Mouse (Mus musculus): ENCODE data around the gene Zfp558.
"Not testable (repeated sequence)": the region's sequence is repeated elsewhere in the genome, so short reads cannot be mapped to it uniquely, and the experiment has no call there.

Gene Zfp558

DNA sequence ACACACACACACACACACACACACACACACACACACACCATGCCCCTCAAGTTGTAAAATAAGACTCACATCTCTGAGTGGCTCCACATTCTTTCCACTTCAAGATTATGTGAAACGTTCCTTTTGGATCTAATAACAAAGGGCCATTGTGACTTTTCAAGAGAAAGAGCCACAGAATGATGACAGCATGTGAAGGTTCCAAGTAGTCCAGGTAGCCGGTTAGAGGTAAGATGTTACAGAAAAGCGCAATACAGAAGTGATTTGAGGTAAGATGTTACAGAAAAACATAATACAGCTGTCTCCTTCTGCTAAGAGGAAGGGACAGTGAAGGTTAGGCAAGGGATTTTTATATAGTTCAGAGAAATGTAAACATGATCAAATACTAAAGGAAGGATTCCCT is at the start of gene Zfp558, which contains the start of gene Mbd3l1:
Zfp558 (minus strand) TSS at position 101 of the 400 bp plus-strand sequence.
Mbd3l1 (plus strand) TSS at position 192 of the 400 bp plus-strand sequence.
- ATAC-seq (ENCODE audit: low TSS enrichment), result no peak

GRCm38 (mm10) chr9:18508098-18508497 is 30.0 kb upstream of the Zfp558 start:
- ATAC-seq (ENCODE audit: low TSS enrichment), result no peak

GRCm38 (mm10) chr9:18473324-18474128 is 4.5 kb downstream of the Zfp558 start:
- ATAC-seq (ENCODE audit: low TSS enrichment), result peak; percentile 99

GRCm38 (mm10) chr9:18468005-18468404 is 10.1 kb downstream of the Zfp558 start:
- ATAC-seq (ENCODE audit: low TSS enrichment), result no peak

GRCm38 (mm10) chr9:18467350-18467749 is 10.7 kb downstream of the Zfp558 start:
- ATAC-seq (ENCODE audit: low TSS enrichment), result no peak

DNA sequence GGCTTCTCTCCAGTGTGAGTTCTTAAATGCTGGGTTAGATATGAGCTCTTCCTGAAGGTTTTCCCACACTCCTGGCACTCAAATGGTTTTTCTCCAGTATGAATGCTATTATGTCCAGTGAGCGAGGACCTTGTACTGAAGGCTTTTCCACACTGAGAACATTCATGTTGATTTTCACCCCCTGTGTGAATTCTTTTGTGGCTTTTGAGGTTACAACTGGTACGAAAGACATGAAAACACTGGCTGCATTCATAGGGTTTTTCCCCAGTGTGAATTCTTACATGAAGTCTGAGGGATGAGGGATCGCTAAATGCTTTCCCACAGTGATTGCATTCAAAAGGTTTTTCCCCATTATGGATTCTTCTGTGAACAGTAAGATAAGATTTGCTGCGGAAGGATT is 21.5 kb downstream of the Zfp558 start:
- no peak for ATAC-seq (ENCODE audit: low TSS enrichment)

GRCm38 (mm10) chr9:18431687-18432086 is 46.4 kb downstream of the Zfp558 start:
- ATAC-seq (ENCODE audit: low TSS enrichment), result no peak

GRCm38 (mm10) chr9:18430354-18430753 is 47.7 kb downstream of the Zfp558 start, which contains the start of gene Mbd3l2:
Gene Mbd3l2, plus strand, starts transcription at chr9:18430654.
- ATAC-seq (ENCODE audit: low TSS enrichment), result no peak

DNA sequence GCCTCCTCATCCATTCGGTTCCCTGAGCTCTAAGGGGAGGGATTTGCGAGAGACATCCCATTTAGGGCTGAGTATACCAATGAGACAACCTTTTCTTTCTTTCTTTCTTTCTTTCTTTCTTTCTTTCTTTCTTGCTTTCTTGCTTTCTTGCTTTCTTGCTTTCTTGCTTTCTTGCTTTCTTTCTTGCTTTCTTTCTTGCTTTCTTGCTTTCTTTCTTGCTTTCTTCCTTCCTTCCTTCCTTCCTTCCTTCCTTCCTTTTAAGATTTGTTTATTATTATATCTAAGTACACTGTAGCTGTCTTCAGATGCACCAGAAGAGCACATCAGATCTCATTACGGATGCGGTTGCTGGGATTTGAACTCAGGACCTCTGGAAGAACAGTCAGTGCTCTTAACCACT is 65.7 kb downstream of the Zfp558 start:
- ATAC-seq (ENCODE audit: low TSS enrichment), result not testable (repeated sequence)

All from frontal cortex, adult (tissue).